Mouse (Mus musculus): Measurements from ENCODE around the gene Gdf3.

Gdf3 gene

DNA sequence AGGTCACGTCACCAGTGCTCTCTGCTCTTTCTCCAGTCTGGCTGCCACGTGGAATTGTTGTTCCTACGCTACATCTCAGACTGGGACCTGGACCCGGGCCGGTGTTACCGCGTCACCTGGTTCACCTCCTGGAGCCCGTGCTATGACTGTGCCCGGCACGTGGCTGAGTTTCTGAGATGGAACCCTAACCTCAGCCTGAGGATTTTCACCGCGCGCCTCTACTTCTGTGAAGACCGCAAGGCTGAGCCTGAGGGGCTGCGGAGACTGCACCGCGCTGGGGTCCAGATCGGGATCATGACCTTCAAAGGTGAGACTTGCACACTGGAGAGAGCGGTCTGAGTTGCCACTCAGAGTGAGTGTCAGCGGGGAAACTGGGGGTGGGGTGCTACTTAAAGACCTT is 48.9 kb downstream of the Gdf3 start:
- DNase-seq, result no peak

- DNase-seq, result peak; percentile 89
Measured at GRCm38 (mm10) chr6:122560427-122560826, 49.5 kb downstream of the Gdf3 start.

DNA sequence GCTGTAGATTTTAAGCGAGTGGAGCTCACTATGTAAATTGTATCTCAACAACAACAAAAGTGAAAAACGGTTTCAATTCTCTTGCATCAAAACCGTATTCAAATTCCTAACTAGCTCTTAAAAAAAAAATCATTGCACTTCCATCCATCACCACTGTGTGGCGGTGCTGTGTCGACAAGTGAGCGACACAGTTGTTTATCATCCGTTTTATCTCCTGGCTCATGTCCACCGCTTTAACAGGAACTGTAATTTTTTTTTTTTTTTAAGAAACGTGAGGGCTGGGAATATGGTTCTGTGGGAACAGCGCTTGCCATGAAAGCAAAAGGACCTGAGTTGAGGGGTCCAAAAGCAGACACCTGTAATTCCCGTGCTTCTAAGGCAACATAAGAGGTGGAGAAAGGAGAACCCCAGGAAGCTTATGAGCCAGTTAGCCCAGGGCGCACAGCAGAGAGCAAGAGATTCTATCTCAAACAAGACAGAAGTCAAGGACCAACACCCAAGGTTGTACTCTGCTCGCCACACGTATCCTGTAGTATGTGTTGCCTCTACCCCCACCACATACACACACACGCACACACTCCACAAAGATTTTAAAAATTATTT is 52.8 kb downstream of the Gdf3 start:
- DNase-seq, result peak; percentile 72

Data from embryo, embryonic 11 days (tissue).